Mouse (Mus musculus) adrenal gland, adult 18-20 months (tissue): ENCODE data around the gene Gmpr. TPM values are rescaled to one million over a fixed set of nuclear protein-coding genes. Genes with fewer than 3 reads are reported as not detected.
"Not testable (repeated sequence)": the region's sequence is repeated elsewhere in the genome, so short reads cannot be mapped to it uniquely, and the experiment has no call there.

Experiments used
- DNase-seq, 2 experiments: peaks; one replicate each; pipeline ENCODE4 v3.0.0; 2021 to 2022; ENCODE audit warnings: low spot score in 2 of 2
- long read RNA-seq, 2 experiments: library from polyadenylated mRNA; stranded (forward); transcript quantifications; one replicate each; pipeline ENCODE4 v2.0.0; 2021
- total RNA-seq, 2 experiments: library from RNA; stranded (reverse); gene quantifications; 1 replicate in 1 of 2; 2 replicates in 1 of 2; pipeline ENCODE4 v1.2.3; 2021

Gmpr gene
- total RNA-seq, result 10 to 100 TPM; 40.3 to 84.5 TPM
- long read RNA-seq, experiment 1, transcript Gmpr-201 (9 exons, 1,580 nt), result major isoform, 94 of 107 reads
- long read RNA-seq, experiment 1, partial matches to known transcripts, result 3 of 107 reads
- long read RNA-seq, experiment 1, other reads (novel, unspliced or antisense), result 10 of 107 reads
- long read RNA-seq, experiment 2, transcript Gmpr-201 (9 exons, 1,580 nt), result major isoform, 535 of 699 reads
- long read RNA-seq, experiment 2, partial matches to known transcripts, result 84 of 699 reads
- long read RNA-seq, experiment 2, other reads (novel, unspliced or antisense), result 80 of 699 reads

- peak; percentile 69 to 72 for DNase-seq
Observed at GRCm38 (mm10) chr13:45507274-45508229, at the start of gene Gmpr. TSS of gene Gmpr (plus strand) at chr13:45507444.

- DNase-seq, result no peak
Observed at GRCm38 (mm10) chr13:45457459-45457858, 49.8 kb upstream of the Gmpr start.

GRCm38 (mm10) chr13:45460177-45460576 lies 47.1 kb upstream of the Gmpr start:
- DNase-seq, result no peak

- DNase-seq, result no peak
Observed at GRCm38 (mm10) chr13:45461370-45461958, 45.8 kb upstream of the Gmpr start.

GRCm38 (mm10) chr13:45465616-45466015 lies 41.6 kb upstream of the Gmpr start:
- DNase-seq, result no peak

GRCm38 (mm10) chr13:45466031-45466519 lies 41.2 kb upstream of the Gmpr start:
- DNase-seq, result no peak

GRCm38 (mm10) chr13:45468751-45469150 lies 38.5 kb upstream of the Gmpr start:
- no peak for DNase-seq

- DNase-seq, result no peak
Observed at GRCm38 (mm10) chr13:45469481-45470301, 37.6 kb upstream of the Gmpr start.

GRCm38 (mm10) chr13:45473311-45473710 lies 33.9 kb upstream of the Gmpr start:
- no peak for DNase-seq

GRCm38 (mm10) chr13:45475297-45475696 lies 31.9 kb upstream of the Gmpr start:
- no peak for DNase-seq

GRCm38 (mm10) chr13:45477183-45477582 lies 30.1 kb upstream of the Gmpr start:
- peak; percentile 69 to 75 for DNase-seq

GRCm38 (mm10) chr13:45479951-45480350 lies 27.3 kb upstream of the Gmpr start:
- no peak for DNase-seq

- DNase-seq, result no peak
Observed at GRCm38 (mm10) chr13:45483215-45483614, 24.0 kb upstream of the Gmpr start.

- not testable (repeated sequence) for DNase-seq
Observed at GRCm38 (mm10) chr13:45483949-45484348, 23.3 kb upstream of the Gmpr start.

- DNase-seq, result no peak
Observed at GRCm38 (mm10) chr13:45485602-45486001, 21.6 kb upstream of the Gmpr start.

- DNase-seq, result peak; percentile 66
Observed at GRCm38 (mm10) chr13:45486598-45486997, 20.6 kb upstream of the Gmpr start.

- no peak for DNase-seq
Observed at GRCm38 (mm10) chr13:45491991-45492732, 15.1 kb upstream of the Gmpr start.

- no peak for DNase-seq
Observed at GRCm38 (mm10) chr13:45493846-45494245, 13.4 kb upstream of the Gmpr start.

GRCm38 (mm10) chr13:45498623-45499022 lies 8.6 kb upstream of the Gmpr start:
- DNase-seq, result no peak

GRCm38 (mm10) chr13:45499391-45499790 lies 7.9 kb upstream of the Gmpr start:
- no peak for DNase-seq
